Mouse (Mus musculus): ENCODE measurements at regions not wholly inside any gene's neighbourhood (a gene's known extent, or its start where the extent isn't known, plus 50 kb on each side); places are given as distances from the start of the nearest gene placed in this dataset.

- intact Hi-C loops (cut with DNase I) = no loop called here
These were observed 71.0 kb upstream of the Spaca7 start for GRCm38 (mm10) chr8:12501824-12502223.

GRCm38 (mm10) chr8:12502321-12502775 is 70.5 kb upstream of the Spaca7 start:
- DNase-seq (ENCODE audit: low spot score in 2 of 2) = no peak
- intact Hi-C loops (cut with DNase I) = no loop called here

More at GRCm38 (mm10) chr8:12501824-12502223, 71.0 kb upstream of the Spaca7 start:
- DNase-seq (ENCODE audit: low spot score in 2 of 2) = no peak

- intact Hi-C loops (cut with DNase I) = no loop called here
- DNase-seq (ENCODE audit: low spot score in 2 of 2) = no peak
These were observed 70.0 kb upstream of the Spaca7 start for GRCm38 (mm10) chr8:12502856-12503255.

GRCm38 (mm10) chr8:12503344-12503743 is 69.5 kb upstream of the Spaca7 start:
- intact Hi-C loops (cut with DNase I) = no loop called here
- no peak for DNase-seq (ENCODE audit: low spot score in 2 of 2)

GRCm38 (mm10) chr8:12504240-12504639 is 68.6 kb upstream of the Spaca7 start:
- intact Hi-C loops (cut with DNase I) = no loop called here
- no peak for DNase-seq (ENCODE audit: low spot score in 2 of 2)

- DNase-seq (ENCODE audit: low spot score in 2 of 2) = no peak
These were observed 68.1 kb upstream of the Spaca7 start for GRCm38 (mm10) chr8:12504777-12505176.

GRCm38 (mm10) chr8:12510233-12510632 is 62.6 kb upstream of the Spaca7 start:
- no peak for DNase-seq (ENCODE audit: low spot score in 2 of 2)
- intact Hi-C loops (cut with DNase I) = no loop called here

More at GRCm38 (mm10) chr8:12504777-12505176, 68.1 kb upstream of the Spaca7 start:
- intact Hi-C loops (cut with DNase I) = no loop called here

- no peak for DNase-seq (ENCODE audit: low spot score in 2 of 2)
- intact Hi-C loops (cut with DNase I) = no loop called here
These were observed 59.8 kb upstream of the Spaca7 start for GRCm38 (mm10) chr8:12513042-12513441.

- intact Hi-C loops (cut with DNase I) = no loop called here
- no peak for DNase-seq (ENCODE audit: low spot score in 2 of 2)
These were observed 58.7 kb upstream of the Spaca7 start for GRCm38 (mm10) chr8:12514138-12514537.

- DNase-seq (ENCODE audit: low spot score in 2 of 2) = no peak
- intact Hi-C loops (cut with DNase I) = no loop called here
These were observed 51.2 kb upstream of the Spaca7 start for GRCm38 (mm10) chr8:12521636-12522035.
